Comparison of ENCODE assay signal across 8 mouse cellular contexts in the genomic region with DNA sequence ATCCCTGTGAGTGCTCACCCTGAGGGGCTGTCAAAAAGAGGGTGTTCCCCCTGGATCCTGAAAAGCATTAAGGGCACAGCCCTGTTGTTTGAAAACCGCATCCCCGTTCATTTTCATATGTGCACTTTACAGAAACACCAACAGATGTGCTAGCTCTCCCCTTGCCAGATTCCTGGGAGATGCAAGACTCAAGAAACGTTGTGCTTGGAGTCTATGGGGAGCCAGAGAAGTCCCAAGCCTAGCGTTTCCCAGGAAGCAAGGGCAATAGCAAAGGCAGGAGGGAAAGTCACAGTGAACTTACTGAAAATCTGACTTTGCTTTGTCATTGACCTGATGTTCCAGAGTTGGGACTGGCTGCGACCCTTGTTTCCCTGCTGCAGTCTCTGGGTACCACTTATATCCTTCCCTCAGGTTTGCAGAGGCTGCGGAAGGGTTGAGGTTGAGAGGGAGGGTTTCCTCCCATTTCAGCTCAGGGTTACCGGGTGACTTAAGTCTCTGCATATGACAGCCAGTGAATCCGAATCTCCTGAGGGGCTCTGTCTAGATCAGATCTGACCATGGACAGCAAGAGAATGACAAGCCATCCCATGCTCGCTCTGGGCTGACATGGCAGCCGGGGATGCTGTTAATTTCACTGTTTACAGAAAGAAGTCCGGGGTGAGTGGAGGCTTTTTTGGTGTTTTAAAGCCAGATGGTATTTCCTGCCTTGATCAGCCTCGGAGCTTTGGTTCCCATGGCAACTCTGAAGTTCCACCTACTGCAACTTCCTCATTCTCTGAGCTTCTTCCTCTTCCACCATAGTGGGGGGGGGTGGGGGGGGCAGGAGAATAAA. TPM values are rescaled to one million over a fixed set of nuclear protein-coding genes. Genes with fewer than 3 reads are reported as not detected.
DNase-seq lines count a peak whose midpoint lies in the region; ATAC-seq and TF ChIP-seq lines count a peak whose summit lies in the region.

No protein-coding gene starts in this region.

- H3K9me3 ChIP-seq in embryonic facial prominence, embryonic 12.5 days, result no peaks in the 10 kb centered on the region
- no peaks in the 10 kb centered on the region for H3K9me3 ChIP-seq in intestine, embryonic 15.5 days

- ATAC-seq in embryonic facial prominence, embryonic 12.5 days (ENCODE audit: insufficient number of reproducible peaks, insufficient read depth, low FRiP score, low TSS enrichment), result no peak
- ATAC-seq in intestine, embryonic 15.5 days, result no peak

- peak overlapping the region; percentile 30 for H3K4me2 ChIP-seq in embryonic facial prominence, embryonic 12.5 days (replicated peaks)
- H3K4me2 ChIP-seq in intestine, embryonic 15.5 days (replicated peaks), result peak overlapping the region; percentile 38

- no peak for TF ChIP-seq POLR2A in liver, adult 2 months (IDR thresholded peaks at IDR 0.05; ENCODE audit: extremely low read depth, insufficient read depth, low read length)

- H3K27me3 ChIP-seq in embryonic facial prominence, embryonic 12.5 days, result no peaks in the 10 kb centered on the region
- 0 out of 2 replicates have a peak, but pooled peaks cover 2% of the 10 kb centered on the region for H3K27me3 ChIP-seq in intestine, embryonic 15.5 days (replicated peaks)
- no peaks in the 10 kb centered on the region for H3K27me3 ChIP-seq in liver, adult 2 months (ENCODE audit: control insufficient read depth, insufficient read depth, low read length)

- intact Hi-C loops in left cerebral cortex, postnatal 4 days (cut with DNase I), result no loop called here

- TF ChIP-seq CTCF in liver, adult 2 months (IDR thresholded peaks at IDR 0.05; ENCODE audit: low read depth, low read length), result no peak

- H3K79me2 ChIP-seq in liver, adult 2 months (ENCODE audit: control insufficient read depth, insufficient read depth, low read length), result no peaks in the 10 kb centered on the region

- H3K36me3 ChIP-seq in embryonic facial prominence, embryonic 12.5 days, result no peaks in the 10 kb centered on the region; the same call in 1 of the 2 replicates
- no peaks in the 10 kb centered on the region for H3K36me3 ChIP-seq in intestine, embryonic 15.5 days
- no peaks in the 10 kb centered on the region for H3K36me3 ChIP-seq in liver, adult 2 months (ENCODE audit: control insufficient read depth, insufficient read depth, low read length)

- WGBS in embryonic facial prominence, embryonic 12.5 days, result 41% methylated on average over 12 of the region's 12 CpGs
- WGBS in intestine, embryonic 15.5 days, result 39% methylated on average over 12 of the region's 12 CpGs
- 48% methylated on average over 12 of the region's 12 CpGs for WGBS in liver, adult 2 months

- peaks cover 11% of the 10 kb centered on the region; the same call in 1 of the 2 replicates for H3K4me1 ChIP-seq in embryonic facial prominence, embryonic 12.5 days
- peaks cover 5% of the 10 kb centered on the region; the same call in 1 of the 2 replicates for H3K4me1 ChIP-seq in intestine, embryonic 15.5 days (replicated peaks)
- H3K4me1 ChIP-seq in liver, adult 2 months (ENCODE audit: control insufficient read depth, insufficient read depth, low read length), result no peaks in the 10 kb centered on the region

- no peak overlapping the region for H3K9ac ChIP-seq in embryonic facial prominence, embryonic 12.5 days
- no peak overlapping the region for H3K9ac ChIP-seq in intestine, embryonic 15.5 days
- no peak overlapping the region for H3K9ac ChIP-seq in liver, adult 2 months (ENCODE audit: low read depth, low read length)

- peak; percentile 57 for DNase-seq in left cerebral cortex, adult 11 months (ENCODE audit: low spot score)
- DNase-seq in left cerebral cortex, postnatal 4 days, result no peak
- DNase-seq in liver, adult 2 months (ENCODE audit: extremely low read depth, low read depth, low spot score), result peak; percentile 22
- peak; percentile 67 to 74 for DNase-seq in right cerebral cortex, adult 2 months (ENCODE audit: low spot score in 2 of 2)
- DNase-seq in urinary bladder, postnatal 10 days (ENCODE audit: low spot score), result no peak
- no peak for DNase-seq in cerebellum, postnatal 4 days (ENCODE audit: low spot score in 2 of 2)

- H3K27ac ChIP-seq in embryonic facial prominence, embryonic 12.5 days, result no peak overlapping the region
- H3K27ac ChIP-seq in intestine, embryonic 15.5 days, result no peak overlapping the region
- no peak overlapping the region for H3K27ac ChIP-seq in liver, adult 2 months (replicated peaks; ENCODE audit: insufficient read depth, low read depth, low read length)

- H3K4me3 ChIP-seq in embryonic facial prominence, embryonic 12.5 days, result no peak overlapping the region
- H3K4me3 ChIP-seq in intestine, embryonic 15.5 days (replicated peaks), result no peak overlapping the region
- H3K4me3 ChIP-seq in liver, adult 2 months (ENCODE audit: insufficient read depth, low read depth, low read length), result no peak overlapping the region

RNA-seq across cellular contexts. Expression of a gene that starts 18.9 kb away (rescaled TPM):
- 100 to 1,000 TPM; 134 to 144 TPM for total RNA-seq in left cerebral cortex, postnatal 4 days (2021)
- polyA plus RNA-seq in embryonic facial prominence, embryonic 12.5 days (2016; fragmentation: Nextera tagmentation; extraction: Ambion mirVana), result 0.35 and 0.48 TPM in 2 replicates
- 0.15 and 0.19 TPM in 2 replicates for polyA plus RNA-seq in intestine, embryonic 15.5 days (2015; fragmentation: Nextera tagmentation; extraction: Ambion mirVana)
- 7.7 and 14.2 TPM in 2 replicates for total RNA-seq in liver, adult 2 months (2014; rRNA removed)
- 10.9 and 15.0 TPM in 2 replicates for polyA plus RNA-seq in liver, adult 2 months (2012; rRNA removed)

RNA-seq across cellular contexts. Expression of a gene that starts 46.6 kb away (rescaled TPM):
- 10 to 100 TPM; 23.9 to 24.5 TPM for total RNA-seq in left cerebral cortex, postnatal 4 days (2021)
- polyA plus RNA-seq in embryonic facial prominence, embryonic 12.5 days (2016; fragmentation: Nextera tagmentation; extraction: Ambion mirVana), result 8.4 and 9.5 TPM in 2 replicates
- polyA plus RNA-seq in intestine, embryonic 15.5 days (2015; fragmentation: Nextera tagmentation; extraction: Ambion mirVana), result 2.9 TPM in 2 replicates
- total RNA-seq in liver, adult 2 months (2014; rRNA removed), result 0.20 and 0.46 TPM in 2 replicates
- 0.40 and 0.46 TPM in 2 replicates for polyA plus RNA-seq in liver, adult 2 months (2012; rRNA removed)

Comparison
In these comparisons a context has a peak if more than half of its experiments do, and no peak if none do; other contexts are left out.
1. DNase-seq: peak in left cerebral cortex, adult 11 months (single experiment), liver, adult 2 months (single experiment) and right cerebral cortex, adult 2 months (2 of 2); none in left cerebral cortex, postnatal 4 days (single experiment), urinary bladder, postnatal 10 days (single experiment) and cerebellum, postnatal 4 days (0 of 2).